Mouse (Mus musculus): ENCODE data around the gene Cdk5r1. TPM values are rescaled to one million over a fixed set of nuclear protein-coding genes. Genes with fewer than 3 reads are reported as not detected.

Cdk5r1 gene
- total and polyA plus RNA-seq, 3 experiments = 2.8 to 23.3 (median 3.5) TPM

DNA sequence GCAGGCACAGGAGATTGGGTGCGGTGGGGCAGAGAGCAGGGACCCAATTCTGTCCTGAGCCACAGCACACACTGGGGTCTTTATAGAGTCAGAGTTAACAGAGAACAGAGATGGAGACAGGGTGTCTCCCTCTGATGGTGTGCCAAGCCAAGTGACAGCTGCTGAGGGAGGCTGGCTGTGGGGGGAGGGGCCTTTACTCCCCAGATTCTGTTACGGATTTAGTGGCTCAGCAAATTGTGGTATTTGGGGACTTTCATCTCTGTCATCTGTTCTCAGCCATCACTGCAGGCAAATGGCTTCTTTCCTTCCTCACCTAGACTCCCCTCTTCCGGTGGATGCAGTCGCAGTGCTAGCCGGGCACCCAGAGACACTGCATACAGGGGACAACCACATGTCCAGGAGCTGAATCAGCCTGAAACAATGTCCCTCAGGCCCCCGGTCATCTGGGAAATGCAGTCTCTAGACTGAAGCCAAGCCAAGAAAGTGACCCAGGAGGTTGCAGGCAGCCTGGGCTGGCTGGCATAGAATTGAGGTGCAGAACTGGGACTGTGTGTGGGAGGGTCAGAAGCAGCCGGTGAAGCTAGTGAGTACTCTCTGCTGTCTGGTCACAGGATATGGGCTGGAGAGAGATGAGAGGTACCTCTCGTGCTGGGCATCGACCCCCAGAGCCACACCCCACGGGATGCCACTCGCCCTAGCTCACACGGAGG lies 12.5 kb downstream of the Cdk5r1 start:
- Histone ChIP-seq H3K27me3 (replicated peaks) (no peaks in the 10 kb centered on the region), H3K9ac (ENCODE audit: insufficient read depth, low read depth) (no peak overlapping the region), H3K36me3 (replicated peaks in 1 of 2; ENCODE audit: control insufficient read depth in 1 of 2, insufficient read depth in 1 of 2, low read length in 1 of 2) (no peaks in the 10 kb centered on the region), H3K9me3 (replicated peaks; ENCODE audit: low read length) (peaks cover 2% of the 10 kb centered on the region), H3K79me2 (replicated peaks; ENCODE audit: control insufficient read depth, extremely low read depth, insufficient read depth, poor library complexity, severe bottlenecking) (no peaks in the 10 kb centered on the region), H3K4me3 (replicated peaks in 1 of 3; ENCODE audit: low read depth in 2 of 3, low read length in 2 of 3, poor library complexity in 1 of 3) (no peak overlapping the region), H3K4me2 (ENCODE audit: insufficient read depth, low read depth, poor library complexity, severe bottlenecking) (no peak overlapping the region), H3K27ac (ENCODE audit: insufficient read depth, low read depth) (no peak overlapping the region), H3K4me1 (ENCODE audit: control insufficient read depth in 1 of 2, insufficient read depth in 2 of 2) (peaks cover 16 to 56% of the 10 kb centered on the region in 2 experiments)
- TF ChIP-seq SIN3A (IDR thresholded peaks at IDR 0.05; ENCODE audit: low read length) (no peak), KAT2A (IDR thresholded peaks at IDR 0.05; ENCODE audit: insufficient replicate concordance, low read length) (no peak), ZC3H11A (IDR thresholded peaks at IDR 0.05; ENCODE audit: low read depth, low read length) (no peak), RAD21 (IDR thresholded peaks at IDR 0.05; ENCODE audit: low read depth, low read length) (no peak), JUN (IDR thresholded peaks at IDR 0.05; ENCODE audit: insufficient read depth, low read depth, low read length) (no peak), HCFC1 (IDR thresholded peaks at IDR 0.05; ENCODE audit: low read depth, low read length) (no peak), BHLHE40 (IDR thresholded peaks at IDR 0.05; ENCODE audit: low read depth, low read length) (no peak), PAX5 (IDR thresholded peaks at IDR 0.05; ENCODE audit: low read length) (no peak), CHD2 (IDR thresholded peaks at IDR 0.05; ENCODE audit: low read length) (no peak), TBP (conservative IDR thresholded peaks at IDR 0.05; ENCODE audit: low read depth, low read length) (no peak), RCOR1 (conservative IDR thresholded peaks at IDR 0.05; ENCODE audit: low read depth, low read length) (no peak), ETS1 (conservative IDR thresholded peaks at IDR 0.05; ENCODE audit: low read depth, low read length) (no peak), JUND (conservative IDR thresholded peaks at IDR 0.05; ENCODE audit: low read depth, low read length) (no peak), USF1 (IDR thresholded peaks at IDR 0.05; ENCODE audit: low read depth, low read length) (no peak), POLR2AphosphoS2 (IDR thresholded peaks at IDR 0.05; ENCODE audit: low read depth, low read length) (no peak), GABPA (IDR thresholded peaks at IDR 0.05; ENCODE audit: insufficient replicate concordance, low read depth, low read length) (no peak), MYC (IDR thresholded peaks at IDR 0.05; ENCODE audit: low read depth, low read length) (no peak), MXI1 (IDR thresholded peaks at IDR 0.05; ENCODE audit: low read depth, low read length) (no peak), EP300 (IDR thresholded peaks at IDR 0.05; ENCODE audit: low read length) (no peak), E2F4 (IDR thresholded peaks at IDR 0.05; ENCODE audit: insufficient replicate concordance, low read depth, low read length) (no peak)
- in situ Hi-C loops (cut with MboI; ENCODE audit: low pct_ligation_motif_present, low pct_unique_long_range_greater_than_20kb, low sequenced_read_pairs) = no loop called here
- DNase-seq (ENCODE audit: extremely low read depth) = no peak
- dilution Hi-C loops (cut with MboI; ENCODE audit: extremely low pct_ligation_motif_present, extremely low pct_unique_long_range_greater_than_20kb, low sequenced_read_pairs) = no loop called here

- no peaks in the 10 kb centered on the region for H3K27me3 ChIP-seq (replicated peaks)
- H3K9ac ChIP-seq (ENCODE audit: insufficient read depth, low read depth) = no peak overlapping the region
- H3K9me3 ChIP-seq (replicated peaks; ENCODE audit: low read length) = peaks cover 2% of the 10 kb centered on the region
- peaks cover 16 to 60% of the 10 kb centered on the region in 2 experiments for H3K4me1 ChIP-seq (ENCODE audit: control insufficient read depth in 1 of 2, insufficient read depth in 2 of 2)
- no peak for TF ChIP-seq ETS1 (conservative IDR thresholded peaks at IDR 0.05; ENCODE audit: low read depth, low read length)
- dilution Hi-C loops (cut with MboI; ENCODE audit: extremely low pct_ligation_motif_present, extremely low pct_unique_long_range_greater_than_20kb, low sequenced_read_pairs) = no loop called here
- DNase-seq (ENCODE audit: extremely low read depth) = no peak
- no peak overlapping the region for H3K4me2 ChIP-seq (ENCODE audit: insufficient read depth, low read depth, poor library complexity, severe bottlenecking)
- H3K27ac ChIP-seq (ENCODE audit: insufficient read depth, low read depth) = no peak overlapping the region
- no peaks in the 10 kb centered on the region for H3K79me2 ChIP-seq (replicated peaks; ENCODE audit: control insufficient read depth, extremely low read depth, insufficient read depth, poor library complexity, severe bottlenecking)
- H3K36me3 ChIP-seq (replicated peaks in 1 of 2; ENCODE audit: control insufficient read depth in 1 of 2, insufficient read depth in 1 of 2, low read length in 1 of 2) = no peaks in the 10 kb centered on the region
- no peak overlapping the region for H3K4me3 ChIP-seq (replicated peaks in 1 of 3; ENCODE audit: low read depth in 2 of 3, low read length in 2 of 3, poor library complexity in 1 of 3)
- in situ Hi-C loops (cut with MboI; ENCODE audit: low pct_ligation_motif_present, low pct_unique_long_range_greater_than_20kb, low sequenced_read_pairs) = no loop called here
Observed at GRCm38 (mm10) chr11:80489882-80490196, 13.0 kb downstream of the Cdk5r1 start.
